Mouse (Mus musculus) midbrain, embryonic 12.5 days (tissue): ENCODE results near the gene Polr3c. TPM values are rescaled to one million over a fixed set of nuclear protein-coding genes. Genes with fewer than 3 reads are reported as not detected.
"Not testable (repeated sequence)": the region's sequence is repeated elsewhere in the genome, so short reads cannot be mapped to it uniquely, and the experiment has no call there.

Experiments used
- ATAC-seq: fragments of 200-750 bp; cut with Nextera tagmentation; 2 replicates; pipeline ENCODE4 v1.8.0; 2017; ENCODE audit warnings: low read depth, moderate TSS enrichment, moderate library complexity; ENCODE audit not compliant: low FRiP score
- H3K27ac ChIP-seq: fragments of 300-500 bp; sonication (generic); replicated peaks from 2 replicates; pipeline ENCODE4 v1.5.1; 2016; ENCODE audit warnings: mild to moderate bottlenecking
- H3K27me3 ChIP-seq: fragments of 300-500 bp; sonication (generic); 2 replicates; pipeline ENCODE4 v1.6.1; 2016; ENCODE audit warnings: mild to moderate bottlenecking
- H3K36me3 ChIP-seq: fragments of 300-500 bp; sonication (generic); 2 replicates; pipeline ENCODE4 v1.6.1; 2016
- H3K4me1 ChIP-seq: fragments of 300-500 bp; sonication (generic); 2 replicates; pipeline ENCODE4 v1.6.1; 2016
- H3K4me2 ChIP-seq: fragments of 300-500 bp; sonication (generic); replicated peaks from 2 replicates; pipeline ENCODE4 v1.6.1; 2016; ENCODE audit warnings: mild to moderate bottlenecking, moderate library complexity
- H3K4me3 ChIP-seq: fragments of 300-500 bp; sonication (generic); 2 replicates; pipeline ENCODE4 v1.5.1; 2016; ENCODE audit warnings: mild to moderate bottlenecking
- H3K9ac ChIP-seq: fragments of 300-500 bp; sonication (generic); replicated peaks from 2 replicates; pipeline ENCODE4 v1.6.1; 2016; ENCODE audit warnings: mild to moderate bottlenecking, moderate library complexity
- H3K9me3 ChIP-seq: fragments of 300-500 bp; sonication (generic); 2 replicates; pipeline ENCODE4 v1.6.1; 2016; ENCODE audit warnings: mild to moderate bottlenecking
- WGBS: fragments of 180-500 bp; shearing (Covaris S2); methylation state at CpG from one replicate; pipeline ENCODE4 v1.1.7; 2016; 5-methylcytosine and 5-hydroxymethylcytosine counted together
- polyA plus RNA-seq: library from polyadenylated mRNA; unstranded; fragments of >200 nt; fragmentation: Nextera tagmentation; extraction: Ambion mirVana; gene quantifications from 2 replicates; pipeline ENCODE4 v1.2.1, GENCODE M21; 2016

Polr3c gene
- polyA plus RNA-seq, 1 experiment from 2014 or later, result 42.9 TPM

- Histone ChIP-seq H3K4me1 (peaks cover 11% of the 10 kb centered on the region; the same call in 1 of the 2 replicates), H3K9ac (no peak overlapping the region), H3K36me3 (no peaks in the 10 kb centered on the region), H3K27me3 (peaks cover 17% of the 10 kb centered on the region), H3K4me2 (no peak overlapping the region), H3K4me3 (no peak overlapping the region), H3K9me3 (no peaks in the 10 kb centered on the region), H3K27ac (no peak overlapping the region)
- ATAC-seq, result no peak
- WGBS, result 70% methylated on average over 4 of the region's 4 CpGs
Observed at GRCm38 (mm10) chr3:96673514-96673913, 53.9 kb downstream of the Polr3c start.

GRCm38 (mm10) chr3:96671519-96671918 is 55.9 kb downstream of the Polr3c start:
- Histone ChIP-seq H3K27me3 (peaks cover 14% of the 10 kb centered on the region), H3K4me2 (no peak overlapping the region), H3K36me3 (no peaks in the 10 kb centered on the region), H3K9ac (no peak overlapping the region), H3K9me3 (no peaks in the 10 kb centered on the region), H3K4me3 (no peak overlapping the region), H3K27ac (no peak overlapping the region), H3K4me1 (peaks cover 11% of the 10 kb centered on the region; the same call in 1 of the 2 replicates)
- WGBS, result 94% methylated on average over 5 of the region's 5 CpGs
- no peak for ATAC-seq

DNA sequence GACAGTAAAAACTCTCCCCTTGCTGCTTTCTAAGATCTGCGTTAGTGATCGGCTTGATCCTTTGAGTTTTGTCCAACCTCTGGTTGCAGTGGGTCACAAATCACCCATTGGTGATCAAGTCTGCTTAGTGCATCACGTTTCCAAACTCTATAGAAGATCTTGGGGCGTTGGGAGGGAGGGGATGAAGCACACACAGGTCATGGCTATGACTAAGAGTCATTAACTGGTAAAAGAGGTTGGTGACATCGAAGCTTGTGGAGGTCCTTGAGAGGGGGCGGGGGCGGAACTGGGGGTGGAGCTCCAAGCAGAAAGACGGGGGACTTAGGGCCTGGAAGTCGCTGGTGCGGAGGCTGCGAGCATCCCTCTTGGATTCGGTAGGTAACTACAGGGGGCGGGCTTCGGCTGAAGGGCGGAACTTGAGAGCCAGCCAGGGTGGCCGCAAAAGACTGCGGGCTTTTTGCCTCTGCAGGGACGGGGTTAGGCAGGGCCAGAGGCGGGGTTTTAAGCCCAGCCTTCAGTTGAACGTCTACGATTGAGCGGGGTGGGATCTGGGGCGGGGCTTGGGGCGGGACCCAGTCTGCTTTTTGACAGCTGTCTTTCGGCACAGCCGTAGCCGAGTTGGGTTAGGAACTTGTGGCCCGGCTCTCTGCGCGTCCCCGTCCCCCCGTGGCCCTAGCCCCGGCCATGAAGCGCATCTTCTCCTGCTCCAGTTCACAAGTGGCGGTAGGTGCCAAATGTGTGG is 57.5 kb downstream of the Polr3c start, which contains the start of gene Ankrd35:
Ankrd35 (plus strand) TSS at position 405 of the 742 bp plus-strand sequence.
- Histone ChIP-seq H3K4me3 (peak within 1 kb of the TSS; percentile 42), H3K4me2 (peak within 1 kb of the TSS; percentile 73), H3K4me1 (peaks cover 5% of the 10 kb centered on the region; the same call in 1 of the 2 replicates), H3K9me3 (no peaks in the 10 kb centered on the region), H3K36me3 (no peaks in the 10 kb centered on the region), H3K27ac (no peak within 1 kb of the TSS), H3K27me3 (peaks cover 14% of the 10 kb centered on the region), H3K9ac (peak within 1 kb of the TSS; percentile 41)
- ATAC-seq, result peak; percentile 92
- 5% methylated on average over 35 of the region's 35 CpGs for WGBS

GRCm38 (mm10) chr3:96668424-96669067 is 58.9 kb downstream of the Polr3c start:
- Histone ChIP-seq H3K27ac (no peak overlapping the region), H3K4me1 (peaks cover 9% of the 10 kb centered on the region), H3K4me2 (no peak overlapping the region), H3K4me3 (no peak overlapping the region), H3K9ac (no peak overlapping the region), H3K9me3 (no peaks in the 10 kb centered on the region), H3K27me3 (peaks cover 14% of the 10 kb centered on the region), H3K36me3 (no peaks in the 10 kb centered on the region)
- ATAC-seq, result no peak
- WGBS, result 97% methylated on average over 5 of the region's 5 CpGs

GRCm38 (mm10) chr3:96667316-96667715 is 60.1 kb downstream of the Polr3c start:
- H3K4me2 ChIP-seq, result no peak overlapping the region
- H3K9ac ChIP-seq, result no peak overlapping the region
- no peaks in the 10 kb centered on the region for H3K36me3 ChIP-seq
- no peak overlapping the region for H3K27ac ChIP-seq
- H3K9me3 ChIP-seq, result no peaks in the 10 kb centered on the region
- H3K27me3 ChIP-seq, result peaks cover 14% of the 10 kb centered on the region
- ATAC-seq, result no peak
- 52% methylated on average over 1 of the region's 1 CpGs for WGBS
- peaks cover 15% of the 10 kb centered on the region for H3K4me1 ChIP-seq
- no peak overlapping the region for H3K4me3 ChIP-seq

DNA sequence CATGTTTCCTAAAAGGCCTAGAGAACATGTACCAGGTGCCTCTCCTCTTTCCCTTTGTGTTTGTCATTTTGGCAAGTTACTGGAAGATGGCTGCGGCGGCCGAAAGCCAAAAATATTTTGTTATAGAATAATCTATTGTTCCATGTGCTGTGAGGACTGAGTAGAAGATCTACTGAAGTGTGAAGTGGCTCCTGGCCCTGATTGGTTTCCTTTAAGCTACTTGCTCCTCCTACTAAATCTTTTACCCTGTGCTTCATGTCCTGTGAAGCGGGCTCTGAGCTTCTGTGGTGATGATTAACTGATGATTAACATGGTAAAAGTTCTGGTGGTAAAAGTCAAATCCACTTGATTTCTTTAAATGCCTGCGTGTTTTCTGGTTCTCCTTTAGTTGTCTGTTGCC is 60.5 kb downstream of the Polr3c start:
- no peak for ATAC-seq
- Histone ChIP-seq H3K4me2 (no peak overlapping the region), H3K4me1 (peaks cover 15% of the 10 kb centered on the region), H3K4me3 (no peak overlapping the region), H3K36me3 (no peaks in the 10 kb centered on the region), H3K9me3 (no peaks in the 10 kb centered on the region), H3K9ac (no peak overlapping the region), H3K27ac (no peak overlapping the region), H3K27me3 (peaks cover 14% of the 10 kb centered on the region)
- 96% methylated on average over 5 of the region's 5 CpGs for WGBS

GRCm38 (mm10) chr3:96665732-96666363 is 61.6 kb downstream of the Polr3c start:
- H3K9me3 ChIP-seq, H3K4me2 ChIP-seq, H3K27ac ChIP-seq, H3K27me3 ChIP-seq, H3K36me3 ChIP-seq, ATAC-seq, H3K9ac ChIP-seq, H3K4me3 ChIP-seq: not testable (repeated sequence)
- 90% methylated on average over 7 of the region's 7 CpGs for WGBS
- peaks cover 15% of the 10 kb centered on the region for H3K4me1 ChIP-seq

GRCm38 (mm10) chr3:96663432-96664239 is 63.8 kb downstream of the Polr3c start:
- H3K4me3 ChIP-seq, result peak overlapping the region; percentile 26
- no peak overlapping the region for H3K27ac ChIP-seq

GRCm38 (mm10) chr3:96662731-96663316 is 64.6 kb downstream of the Polr3c start:
- peak overlapping the region; percentile 52 for H3K4me2 ChIP-seq
- no peaks in the 10 kb centered on the region for H3K9me3 ChIP-seq
- H3K9ac ChIP-seq, result peak overlapping the region; percentile 52
- H3K4me1 ChIP-seq, result peaks cover 10% of the 10 kb centered on the region; the same call in 1 of the 2 replicates
- no peak for ATAC-seq
- H3K36me3 ChIP-seq, result no peaks in the 10 kb centered on the region
- no peaks in the 10 kb centered on the region for H3K27me3 ChIP-seq
- H3K4me3 ChIP-seq, result peak overlapping the region; percentile 26
- 57% methylated on average over 8 of the region's 8 CpGs for WGBS
- no peak overlapping the region for H3K27ac ChIP-seq

More at GRCm38 (mm10) chr3:96663432-96664239, 63.8 kb downstream of the Polr3c start:
- peak overlapping the region; percentile 52 for H3K9ac ChIP-seq
- H3K4me2 ChIP-seq, result peak overlapping the region; percentile 52
- peaks cover 10% of the 10 kb centered on the region; the same call in 1 of the 2 replicates for H3K4me1 ChIP-seq
- no peaks in the 10 kb centered on the region for H3K36me3 ChIP-seq
- H3K27me3 ChIP-seq, result no peaks in the 10 kb centered on the region
- ATAC-seq, result peak; percentile 82; the same call in 1 of the 2 replicates
- no peaks in the 10 kb centered on the region for H3K9me3 ChIP-seq
- WGBS, result 5% methylated on average over 15 of the region's 18 CpGs
